Mouse (Mus musculus) stomach, adult 2 months (tissue): ENCODE results near the gene Btbd35f7. TPM values are rescaled to one million over a fixed set of nuclear protein-coding genes. Genes with fewer than 3 reads are reported as not detected.

Experiments used
- polyA plus RNA-seq: library from polyadenylated mRNA; depleted of rRNA; stranded (reverse); fragments of >200 nt; gene quantifications from 2 replicates; pipeline ENCODE4 v1.2.3, GENCODE M21; 2012; rRNA removed

Gene Btbd35f7
- not detected in 2 replicates for polyA plus RNA-seq

DNA sequence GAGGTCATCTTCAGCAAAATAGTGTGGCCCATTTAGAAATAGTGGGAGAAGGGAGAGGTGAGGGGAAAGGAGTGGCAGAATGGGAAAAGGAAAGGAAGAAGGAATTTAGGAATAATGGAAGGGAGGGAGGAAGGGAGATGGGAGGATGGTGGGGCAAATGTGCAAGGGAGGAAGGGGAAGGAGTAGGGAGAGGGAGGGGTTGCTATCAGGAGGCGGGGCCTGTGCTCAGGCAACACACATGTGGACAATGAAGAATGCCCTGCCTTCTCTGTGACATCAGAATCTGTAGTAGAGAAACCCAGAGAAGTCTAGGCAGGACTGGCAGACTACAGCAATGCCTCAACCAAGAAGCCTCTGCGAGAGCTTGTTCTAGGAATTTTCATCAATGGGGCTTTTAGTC is at the start of gene Btbd35f7:
TSS of gene Btbd35f7 (plus strand) at position 301 of the 400 bp plus-strand sequence.

Other genes with a start within 250 kb of the Btbd35f7 start
- not detected in 2 replicates for gene Mycs, start 199.8 kb upstream of the Btbd35f7 start, polyA plus RNA-seq